Mouse (Mus musculus): ENCODE results near the gene Adssl1.

DNA sequence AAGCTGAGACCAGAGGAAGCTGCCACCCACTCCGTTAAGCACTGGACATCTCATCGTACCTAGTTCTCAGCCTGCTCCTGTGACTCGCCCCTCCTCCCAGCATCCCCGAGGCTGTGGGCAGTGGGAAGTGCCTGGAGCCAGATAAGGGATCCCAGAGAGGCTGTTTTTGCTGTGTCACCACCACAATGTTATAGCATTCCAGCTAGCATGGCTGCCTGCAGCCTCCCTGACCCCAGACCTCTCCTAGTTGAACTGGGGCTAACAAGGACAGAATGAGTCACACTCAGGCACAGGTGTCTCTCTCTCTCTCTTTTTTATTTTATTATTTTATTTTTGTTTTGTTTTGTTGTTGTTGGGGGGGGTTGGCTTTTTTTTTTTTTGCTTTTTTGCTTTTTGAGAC lies 20.6 kb upstream of the Adssl1 start:
- TF ChIP-seq KAT2A (IDR thresholded peaks at IDR 0.05; ENCODE audit: insufficient replicate concordance, low read length), result no peak
- TF ChIP-seq CTCF (conservative IDR thresholded peaks at IDR 0.05 in 1 of 2, IDR thresholded peaks at IDR 0.05 in 1 of 2; ENCODE audit: low read depth in 2 of 2, low read length in 2 of 2), result no peak
